Mouse (Mus musculus) heart, postnatal 10 days (tissue): Measurements from ENCODE around the gene Dpp9. TPM values are rescaled to one million over a fixed set of nuclear protein-coding genes. Genes with fewer than 3 reads are reported as not detected.

Experiments
- DNase-seq, 2 experiments: peaks; one replicate each; pipeline ENCODE4 v3.0.0; 2021
- intact Hi-C: fragments of 180-260 bp; cut with DNase I; formaldehyde crosslinking; loops from one replicate; pipeline ENCODE4 v1.15.1; 2025
- total RNA-seq, 2 experiments: library from RNA; stranded (reverse); gene quantifications; 2 replicates each; pipeline ENCODE4 v1.2.3; 2021

Gene Dpp9
- total RNA-seq, 2 experiments from 2014 or later = 29.1 to 33.3 TPM

GRCm38 (mm10) chr17:56191266-56191665 is 27.4 kb downstream of the Dpp9 start:
- no peak for DNase-seq
- intact Hi-C loops = no loop called here

GRCm38 (mm10) chr17:56185281-56186141 is 33.2 kb downstream of the Dpp9 start:
- intact Hi-C loops = no loop called here
- peak; percentile 81 to 84 for DNase-seq

- intact Hi-C loops = loop anchor here (2.0 kb wide), 1 partner anchor 21 kb away; the partner anchor contains the start of gene Tnfaip8l1
- DNase-seq = peak; percentile 98 to 99
Measured at GRCm38 (mm10) chr17:56183658-56184103, 35.0 kb downstream of the Dpp9 start, which contains the start of gene Mydgf. Gene Mydgf (minus strand): TSS chr17:56183920.

- intact Hi-C loops = loop anchor here (2.0 kb wide), 1 partner anchor 20 kb away; the partner anchor contains the start of gene Tnfaip8l1
- no peak for DNase-seq
Measured at GRCm38 (mm10) chr17:56182975-56183657, 35.6 kb downstream of the Dpp9 start.

GRCm38 (mm10) chr17:56175416-56175815 is 43.3 kb downstream of the Dpp9 start:
- no peak for DNase-seq
- intact Hi-C loops = no loop called here

GRCm38 (mm10) chr17:56173401-56174046 is 45.2 kb downstream of the Dpp9 start:
- intact Hi-C loops = no loop called here
- DNase-seq = no peak

- no peak for DNase-seq
Measured at GRCm38 (mm10) chr17:56171881-56172280, 46.8 kb downstream of the Dpp9 start.

GRCm38 (mm10) chr17:56171456-56171855 is 47.2 kb downstream of the Dpp9 start:
- intact Hi-C loops = no loop called here
- DNase-seq = no peak

More at GRCm38 (mm10) chr17:56171881-56172280, 46.8 kb downstream of the Dpp9 start:
- intact Hi-C loops = no loop called here

- intact Hi-C loops = no loop called here
- DNase-seq = no peak
Measured at GRCm38 (mm10) chr17:56170636-56171035, 48.1 kb downstream of the Dpp9 start.

GRCm38 (mm10) chr17:56169830-56170229 is 48.9 kb downstream of the Dpp9 start:
- intact Hi-C loops = no loop called here
- peak; percentile 47 for DNase-seq

GRCm38 (mm10) chr17:56165671-56166070 is 53.0 kb downstream of the Dpp9 start:
- no peak for DNase-seq
- intact Hi-C loops = no loop called here

GRCm38 (mm10) chr17:56164510-56164909 is 54.2 kb downstream of the Dpp9 start:
- intact Hi-C loops = no loop called here
- no peak for DNase-seq

- DNase-seq = no peak
- intact Hi-C loops = loop anchor here (2.0 kb wide), 1 partner anchor 19 kb away; the partner anchor contains the start of gene Mydgf
Measured at GRCm38 (mm10) chr17:56163523-56164102, 55.1 kb downstream of the Dpp9 start.

GRCm38 (mm10) chr17:56162231-56162774 is 56.4 kb downstream of the Dpp9 start, which contains the start of gene Tnfaip8l1:
Gene Tnfaip8l1 (plus strand): TSS chr17:56162477.
- DNase-seq = peak; percentile 96 to 97
- intact Hi-C loops = loop anchor here (2.0 kb wide), 1 partner anchor 20 kb away; the partner anchor contains the start of gene Mydgf

GRCm38 (mm10) chr17:56159729-56160128 is 59.0 kb downstream of the Dpp9 start:
- DNase-seq = peak; percentile 74 to 81
- intact Hi-C loops = loop anchor here (1.0 kb wide), 1 partner anchor 27 kb away; no protein-coding TSS in a partner anchor

- intact Hi-C loops = no loop called here
- peak in 1 of 2 experiments; percentile 57 for DNase-seq
Measured at GRCm38 (mm10) chr17:56153643-56154042, 65.1 kb downstream of the Dpp9 start.

- intact Hi-C loops = no loop called here
- DNase-seq = no peak
Measured at GRCm38 (mm10) chr17:56149897-56150296, 68.8 kb downstream of the Dpp9 start.

GRCm38 (mm10) chr17:56148790-56149618 is 69.7 kb downstream of the Dpp9 start:
- intact Hi-C loops = no loop called here
- DNase-seq = no peak

- DNase-seq = no peak
- intact Hi-C loops = no loop called here
Measured at GRCm38 (mm10) chr17:56148280-56148679, 70.4 kb downstream of the Dpp9 start.
